Mouse (Mus musculus) G1E-ER4 (cell line): ENCODE measurements around the gene Rnf11. TPM values are rescaled to one million over a fixed set of nuclear protein-coding genes. Genes with fewer than 3 reads are reported as not detected.

Source experiments
- GATA1 ChIP-seq: IDR thresholded peaks from one replicate; pipeline ENCODE4 v1.8.0; 2012; ENCODE audit warnings: low read length, inconsistent platforms
- polyA plus RNA-seq: library from polyadenylated mRNA; stranded (reverse); fragments of >175 nt; gene quantifications from 2 replicates; pipeline ENCODE4 v1.2.3, GENCODE M21; 2012

Rnf11 gene
- polyA plus RNA-seq, 1 experiment: 18.9 TPM

DNA sequence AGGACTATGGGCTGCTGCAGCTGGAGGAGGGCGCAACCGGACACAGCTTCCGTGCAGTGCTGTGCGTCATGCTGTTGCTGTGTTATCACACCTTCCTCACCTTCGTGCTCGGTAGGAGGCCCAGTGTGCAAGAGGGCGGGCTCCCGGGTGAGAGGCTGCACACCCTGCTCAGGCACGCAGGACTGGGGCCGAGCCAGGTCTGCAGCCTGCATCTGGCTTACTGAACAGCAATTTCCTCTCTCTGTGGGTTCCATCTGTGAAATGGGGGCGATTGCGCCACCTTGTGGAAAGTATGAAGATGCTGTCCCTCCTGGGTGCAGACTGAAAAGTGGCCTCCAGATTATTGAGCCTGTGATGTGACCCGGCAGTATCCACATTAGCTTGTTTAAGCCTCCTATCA, 53.7 kb downstream of the Rnf11 start:
- TF ChIP-seq GATA1: no peak

DNA sequence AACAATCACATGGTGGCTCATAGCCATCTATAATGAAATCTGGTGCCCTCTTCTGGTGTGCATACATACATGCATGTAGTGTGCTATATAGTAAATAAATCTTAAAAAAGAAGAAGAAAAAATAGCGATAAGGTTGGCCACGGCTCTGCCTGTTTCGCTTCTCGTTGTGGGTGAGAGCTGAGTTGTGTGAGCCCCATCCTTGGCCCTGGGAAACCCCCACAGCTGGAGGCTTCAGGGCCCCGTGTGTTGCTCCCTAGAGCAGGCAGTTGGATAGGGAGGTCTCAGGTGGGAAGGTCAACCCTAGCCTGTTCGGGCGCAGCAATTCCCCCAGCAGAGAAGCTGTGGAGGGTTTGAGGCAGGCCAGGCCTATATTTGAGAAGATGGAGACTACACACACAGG, 54.3 kb downstream of the Rnf11 start:
- no peak for TF ChIP-seq GATA1

DNA sequence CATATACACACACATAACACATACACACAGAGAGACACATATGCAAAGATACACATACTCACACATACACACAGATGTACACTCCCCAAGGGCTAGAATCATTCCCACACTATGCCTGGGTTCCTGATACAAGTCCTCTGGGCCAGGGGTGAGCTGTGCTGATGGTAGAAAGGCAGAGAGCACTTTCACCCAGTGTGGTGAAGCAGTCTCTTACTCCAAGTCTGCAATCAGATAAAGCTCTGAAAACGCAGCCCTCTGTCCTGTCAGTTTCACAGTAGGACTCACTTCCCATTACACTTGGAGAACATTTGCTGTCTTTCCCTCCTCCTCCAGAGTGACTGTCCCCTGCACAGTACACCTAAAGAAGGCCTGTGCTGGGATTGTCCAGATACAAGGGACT, 57.5 kb downstream of the Rnf11 start:
- no peak for TF ChIP-seq GATA1

DNA sequence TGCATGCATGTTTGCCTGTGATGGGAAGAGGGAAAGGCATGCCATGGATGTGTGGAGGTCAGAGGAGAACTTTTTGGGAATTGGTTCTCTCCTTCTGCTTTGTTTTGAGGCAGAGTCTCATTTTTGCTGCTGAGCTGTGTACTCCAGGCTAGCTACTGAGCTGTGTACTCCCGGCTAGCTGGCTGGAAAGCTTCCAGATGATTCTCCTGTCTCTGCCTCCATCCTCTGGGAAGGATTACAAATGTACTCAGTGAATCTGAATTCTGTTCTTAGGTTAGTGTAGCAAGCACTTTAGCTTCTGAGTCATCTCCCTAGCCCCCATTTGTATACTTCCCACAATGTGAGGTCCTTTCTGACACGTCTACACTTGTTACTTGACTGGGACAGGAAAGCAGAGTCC, 61.1 kb downstream of the Rnf11 start:
- TF ChIP-seq GATA1: no peak

DNA sequence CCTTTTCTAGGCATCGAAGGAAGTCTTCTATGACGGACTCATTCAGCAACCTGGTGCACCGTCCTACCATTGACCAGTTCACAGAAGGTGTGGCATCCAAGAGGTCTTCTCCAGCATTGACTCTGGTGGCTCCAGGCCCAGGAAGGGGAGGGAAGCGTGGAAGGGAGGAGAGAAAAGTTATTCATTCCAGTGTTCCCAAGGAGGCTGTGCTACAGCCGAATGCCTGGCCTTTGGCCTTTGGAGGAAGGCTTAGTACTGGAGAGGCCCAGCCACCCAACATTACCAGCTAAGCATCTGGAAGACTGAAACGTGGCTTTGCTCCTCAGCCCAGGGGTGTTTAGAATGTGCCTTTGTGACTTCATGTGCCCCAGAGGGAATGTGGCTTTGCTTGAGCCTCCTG, 62.1 kb downstream of the Rnf11 start:
- no peak for TF ChIP-seq GATA1

DNA sequence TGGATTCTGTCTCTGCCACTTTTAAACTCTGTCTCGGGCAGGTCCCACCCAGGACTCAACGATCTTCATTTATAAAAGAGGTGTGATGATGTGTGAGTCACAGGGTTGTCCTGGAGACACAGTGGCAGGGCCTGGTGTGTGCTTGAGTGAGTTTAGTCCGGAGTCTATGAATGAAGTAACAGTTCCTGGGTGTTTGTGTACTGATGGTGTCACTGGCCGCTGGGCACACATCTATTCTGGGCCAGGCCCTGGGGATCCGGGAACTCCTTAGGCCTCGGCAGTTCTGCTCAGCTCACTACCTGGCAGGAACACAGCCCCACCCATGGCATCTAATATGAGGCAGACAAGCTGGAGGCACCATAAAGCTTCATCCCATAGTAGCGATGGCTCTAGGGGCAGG, 62.9 kb downstream of the Rnf11 start:
- TF ChIP-seq GATA1: no peak

DNA sequence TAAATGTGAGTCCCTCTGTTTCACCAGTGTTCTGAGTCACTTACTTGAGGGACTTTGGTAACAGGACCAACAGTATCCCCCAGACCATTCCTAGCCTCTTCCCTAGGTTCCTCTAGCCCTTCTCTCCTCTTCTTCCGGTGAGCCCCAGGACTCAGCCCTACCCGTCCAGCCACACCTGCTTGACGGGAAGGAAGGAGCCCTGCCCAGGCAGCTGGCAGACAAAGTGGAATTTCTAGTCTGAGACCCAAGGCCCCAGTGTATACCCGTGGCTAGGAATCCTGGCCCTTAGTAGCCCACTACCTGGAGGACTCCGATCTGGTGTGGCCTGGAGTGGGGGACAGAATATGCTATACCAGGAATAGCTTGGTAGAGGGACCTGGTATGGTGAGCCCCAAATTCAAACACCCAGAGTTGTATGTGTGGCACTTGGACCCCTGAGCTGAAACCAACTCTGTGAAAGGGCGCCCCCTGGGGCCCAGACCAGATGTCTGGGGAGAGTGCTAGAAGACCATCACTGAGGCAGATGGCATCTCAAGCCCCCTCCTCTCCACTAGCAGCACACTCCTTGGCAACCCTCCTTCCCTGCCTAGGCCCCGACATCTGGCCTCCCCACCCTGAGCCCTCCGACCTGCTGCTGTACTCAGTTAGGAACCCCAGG, 64.3 kb downstream of the Rnf11 start:
- TF ChIP-seq GATA1: no peak

DNA sequence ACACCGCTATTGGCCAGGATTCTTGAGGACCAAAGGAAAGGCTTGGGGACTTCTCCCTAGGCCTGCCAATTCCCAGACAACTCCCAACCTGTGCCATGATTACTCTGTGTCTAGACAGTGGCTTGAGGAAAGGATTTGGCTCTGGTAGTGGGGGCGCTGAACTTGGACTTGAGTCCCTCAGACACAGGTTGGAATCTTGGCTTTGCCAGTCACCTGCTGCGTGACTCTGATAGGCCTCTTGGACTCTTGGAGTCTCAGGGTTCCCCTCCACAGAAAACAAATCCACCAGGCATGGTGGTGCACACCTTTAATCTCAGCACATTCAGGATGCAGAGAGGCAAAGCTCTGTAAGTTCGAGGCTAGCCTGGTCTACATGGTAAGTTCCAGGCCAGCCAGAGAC, 65.0 kb downstream of the Rnf11 start:
- no peak for TF ChIP-seq GATA1

DNA sequence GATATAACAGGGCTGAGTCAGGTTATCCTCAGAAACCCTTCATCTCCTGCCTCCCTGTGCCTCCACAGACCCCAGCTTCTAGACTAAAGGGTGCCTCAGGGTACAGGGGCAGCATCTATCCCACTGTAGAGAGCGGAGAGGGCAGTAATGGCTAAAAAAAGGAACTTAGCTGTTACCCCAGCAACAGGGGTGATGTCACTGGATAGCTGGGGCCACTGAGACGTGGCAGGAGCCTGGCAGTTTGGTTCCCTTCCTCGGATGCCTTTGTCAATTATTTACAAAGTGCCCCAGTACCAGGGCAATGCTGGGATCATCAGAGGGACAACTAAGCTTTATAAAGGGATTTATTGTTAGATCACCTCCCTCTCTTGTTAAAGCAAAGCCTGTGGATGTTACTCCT, 65.5 kb downstream of the Rnf11 start:
- TF ChIP-seq GATA1: no peak

DNA sequence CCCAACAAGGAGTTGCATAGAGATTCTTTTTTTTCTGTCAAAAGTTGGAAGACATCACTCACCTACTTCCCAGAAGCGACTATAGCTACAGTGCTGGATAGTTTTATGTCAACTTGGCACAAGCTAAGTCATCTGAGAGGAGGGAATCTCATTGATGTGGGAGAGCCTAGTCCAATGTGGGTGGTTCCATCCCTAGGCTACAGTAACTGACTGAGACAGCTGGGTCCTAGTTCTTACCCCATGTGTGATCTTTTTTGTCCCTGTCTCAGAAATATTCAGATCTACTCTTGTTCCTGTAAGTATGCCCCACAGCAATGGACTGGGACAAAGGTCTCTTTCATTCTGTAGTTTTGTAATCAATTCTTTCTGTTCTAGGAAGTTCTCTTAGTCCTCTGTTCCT, 66.5 kb downstream of the Rnf11 start:
- no peak for TF ChIP-seq GATA1

DNA sequence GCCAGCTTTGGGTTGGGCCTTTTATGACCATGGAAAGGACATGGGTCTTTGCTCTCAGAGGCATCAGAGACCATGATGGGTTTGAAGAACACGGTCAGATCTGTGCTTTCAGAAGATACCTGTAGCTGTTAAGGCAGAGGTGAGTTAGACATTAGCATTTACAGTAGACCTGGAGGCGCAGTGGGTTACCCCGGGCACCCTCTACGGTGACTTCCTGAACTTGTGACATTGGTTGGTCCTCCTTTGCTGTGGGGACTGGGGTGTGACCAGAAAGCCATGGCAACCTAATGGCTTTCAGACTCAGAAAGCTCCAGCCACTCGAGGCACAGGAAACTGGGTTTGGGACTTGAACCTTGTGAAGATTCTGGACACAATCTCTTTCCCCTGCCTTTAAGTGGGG, 72.3 kb downstream of the Rnf11 start:
- TF ChIP-seq GATA1: no peak

DNA sequence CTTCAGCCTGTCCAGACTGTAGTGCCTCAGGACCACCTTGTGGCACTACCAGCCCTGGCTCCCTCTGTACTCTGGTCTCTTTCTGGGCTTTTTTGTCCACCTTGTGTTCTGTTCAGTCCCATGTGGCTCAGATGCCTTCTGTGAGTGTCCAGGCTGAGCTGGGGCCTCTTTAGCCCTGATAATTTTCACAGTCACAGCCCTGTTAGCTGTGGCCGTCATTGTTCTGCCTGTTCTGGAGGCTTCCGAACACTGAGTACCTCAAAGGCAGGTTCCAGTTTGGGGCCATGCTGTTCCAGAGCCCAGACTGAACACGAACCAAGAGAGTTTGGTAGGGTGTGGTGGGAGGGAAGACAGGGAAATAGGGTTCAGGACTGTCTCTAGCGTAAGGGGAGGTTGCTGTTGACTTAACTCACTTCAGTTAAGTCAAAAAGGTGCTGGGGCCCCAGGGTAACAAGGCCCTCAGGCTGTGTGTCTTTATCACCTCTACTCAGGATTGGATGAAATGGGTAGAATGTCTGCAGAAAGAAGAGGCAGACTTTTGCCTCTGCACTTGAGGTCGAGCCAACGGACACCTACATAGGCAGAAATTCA, 73.1 kb downstream of the Rnf11 start:
- no peak for TF ChIP-seq GATA1

DNA sequence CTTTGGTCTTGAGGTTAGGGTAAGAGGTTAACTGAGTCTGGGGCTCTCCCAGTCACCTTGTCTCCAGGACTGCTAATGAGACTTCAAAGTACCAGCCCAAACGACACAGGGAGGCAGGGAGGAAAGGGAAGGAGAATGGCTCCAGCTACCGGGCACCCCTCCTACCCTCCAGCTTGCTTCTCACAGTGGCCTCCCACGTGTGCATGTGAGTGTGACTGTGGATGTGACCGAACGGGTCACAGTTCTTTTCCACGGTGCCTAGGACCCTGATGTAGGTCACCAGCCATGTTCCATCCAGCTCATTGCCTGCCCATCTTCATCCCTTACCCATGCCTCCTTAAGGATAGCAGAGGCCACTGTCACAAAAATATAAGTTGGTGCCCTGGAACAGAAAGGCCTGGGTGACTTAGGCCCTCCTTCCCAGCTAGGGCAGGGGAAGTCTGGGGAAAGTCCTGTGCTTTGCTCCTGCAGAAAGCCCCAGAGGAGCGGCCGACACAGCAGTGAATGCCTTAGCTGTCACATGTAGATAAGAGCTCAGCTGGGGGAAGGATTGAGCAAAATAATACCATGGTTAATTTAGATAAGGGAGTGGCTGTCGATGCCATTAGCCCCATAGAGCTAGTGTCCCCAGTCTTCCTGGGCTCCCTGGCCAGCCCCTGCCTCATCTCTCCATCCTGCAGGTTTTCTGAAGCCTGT, 73.7 kb downstream of the Rnf11 start:
- peak; percentile 82 for TF ChIP-seq GATA1

DNA sequence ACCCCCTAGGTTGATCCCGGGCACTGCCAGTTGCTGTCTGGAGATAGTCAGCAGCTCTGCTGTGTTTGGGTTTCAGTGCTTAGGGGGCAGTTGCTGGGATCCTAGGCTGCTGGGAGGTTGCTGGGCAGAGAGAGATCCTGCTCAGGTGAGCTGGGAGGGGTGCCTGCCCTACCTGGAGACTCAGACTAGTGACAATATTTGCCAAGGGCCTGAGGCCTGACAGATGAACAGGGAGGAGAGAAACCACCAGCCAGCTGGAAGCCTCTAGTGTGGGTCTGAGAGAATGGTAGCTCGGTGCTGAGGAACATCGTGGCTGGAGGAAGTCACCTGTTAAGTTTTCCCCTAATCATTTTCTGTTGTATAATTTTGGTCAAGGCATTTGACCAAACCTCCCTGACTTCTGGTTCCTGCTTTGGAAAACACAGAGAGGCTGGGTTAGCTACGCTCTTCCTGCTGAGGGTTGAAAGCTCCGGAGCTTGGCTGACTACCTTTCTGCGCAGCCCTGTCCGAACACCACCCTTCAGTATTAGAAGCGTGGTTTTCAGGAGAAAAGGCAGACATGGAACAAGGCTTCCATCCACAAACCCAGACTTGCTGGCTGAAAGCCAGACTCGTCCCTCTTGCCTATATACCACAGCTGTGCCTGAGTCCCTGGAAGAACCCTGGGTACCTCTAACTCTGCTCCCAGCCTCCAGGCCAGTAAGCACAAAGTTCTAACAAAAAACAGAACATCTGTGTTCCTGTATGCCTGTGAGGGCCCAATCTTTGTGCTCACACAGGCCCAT, 76.6 kb downstream of the Rnf11 start:
- no peak for TF ChIP-seq GATA1

DNA sequence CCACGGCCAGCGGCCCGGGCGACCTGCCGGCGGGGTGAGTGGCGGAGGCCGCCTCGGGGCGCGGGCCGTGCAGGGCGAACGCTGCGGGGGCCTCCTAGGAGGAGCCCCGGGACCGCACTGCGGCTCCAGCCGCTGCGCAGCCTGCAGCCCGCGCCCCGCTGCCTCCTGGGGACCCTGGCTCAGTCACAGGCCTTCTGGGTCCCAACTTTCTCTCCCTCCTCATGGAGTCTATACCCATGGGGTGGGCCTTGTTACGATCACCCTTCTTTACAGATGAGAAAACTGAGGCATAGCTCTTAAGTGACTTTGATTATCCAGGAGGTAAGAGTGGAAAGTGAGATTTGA, 77.4 kb downstream of the Rnf11 start:
- no peak for TF ChIP-seq GATA1

DNA sequence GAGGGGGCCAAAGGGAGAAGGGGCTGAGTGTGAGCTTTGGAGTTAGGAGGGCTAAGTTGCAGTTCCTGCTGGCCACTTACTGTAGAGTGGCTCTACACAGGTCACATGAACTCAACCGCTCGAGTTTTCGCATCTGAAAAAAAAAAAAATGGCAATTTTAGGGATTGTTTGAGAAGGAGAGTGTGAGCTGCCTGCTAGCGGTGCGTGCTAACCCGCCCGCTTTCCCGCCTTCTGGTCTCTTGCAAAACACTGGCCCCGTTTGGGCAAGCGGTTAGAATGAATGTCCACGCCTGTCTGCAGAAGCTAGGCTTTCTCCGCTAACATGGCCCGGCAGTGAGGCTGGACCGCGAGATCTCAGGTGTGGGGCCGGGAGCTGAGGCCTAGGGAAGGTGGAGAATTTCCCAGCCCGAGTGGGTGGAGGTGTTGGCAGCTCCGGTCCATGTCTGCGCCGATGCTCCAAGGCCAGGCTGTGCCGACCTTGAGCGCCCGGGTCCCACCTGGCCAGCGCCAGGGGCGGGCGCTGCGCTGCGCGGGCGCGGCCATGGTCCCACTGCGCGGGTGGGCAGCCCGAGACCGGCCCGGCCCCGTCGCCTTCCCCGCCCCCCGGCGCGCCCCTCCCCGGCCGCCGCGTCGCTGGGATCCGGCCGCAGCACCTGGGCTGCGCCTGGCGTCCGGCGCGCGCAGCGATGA, 77.9 kb downstream of the Rnf11 start, which contains the start of gene Ttc39a:
Ttc39a (plus strand) TSS at position 138 of the 690 bp plus-strand sequence.
- no peak for TF ChIP-seq GATA1
